Mouse (Mus musculus): ENCODE data around the gene Gm156. TPM values are rescaled to one million over a fixed set of nuclear protein-coding genes. Genes with fewer than 3 reads are reported as not detected.

Gene Gm156
- polyA plus RNA-seq (2017; shearing (Covaris generic)): not detected

GRCm38 (mm10) chr6:129784170-129784569 is at the start of gene Gm156:
Gene Gm156 (minus strand): TSS chr6:129784270.

GRCm38 (mm10) chr6:129740069-129740721 is 43.9 kb downstream of the Gm156 start, which contains the start of gene Klri2:
Gene Klri2 (minus strand): TSS chr6:129740484.

GRCm38 (mm10) chr6:129717032-129717431 is 67.0 kb downstream of the Gm156 start, which contains the start of gene Klri1:
Gene Klri1 (minus strand): TSS chr6:129717132.

Other genes starting within 250 kb of the Gm156 start
- gene Klre1, start 206.4 kb downstream of the Gm156 start, polyA plus RNA-seq (2017; shearing (Covaris generic)): not detected
- 1.9 TPM for gene Klrd1, start 192.5 kb downstream of the Gm156 start, polyA plus RNA-seq (2017; shearing (Covaris generic))
- gene Klrk1, start 160.4 kb downstream of the Gm156 start, polyA plus RNA-seq (2017; shearing (Covaris generic)): 0.49 TPM
- not detected for gene Klrc3, start 140.9 kb downstream of the Gm156 start, polyA plus RNA-seq (2017; shearing (Covaris generic))
- gene Klrc2, start 123.6 kb downstream of the Gm156 start, polyA plus RNA-seq (2017; shearing (Covaris generic)): 0.06 TPM
- not detected for gene Klrc1, start 105.3 kb downstream of the Gm156 start, polyA plus RNA-seq (2017; shearing (Covaris generic))
- not detected for gene Klri1, start 67.1 kb downstream of the Gm156 start, polyA plus RNA-seq (2017; shearing (Covaris generic))
- 0.05 TPM for gene Klri2, start 43.8 kb downstream of the Gm156 start, polyA plus RNA-seq (2017; shearing (Covaris generic))
- gene Gm17631, start 78.4 kb upstream of the Gm156 start, polyA plus RNA-seq (2017; shearing (Covaris generic)): not detected
- gene Klra17, start 92.4 kb upstream of the Gm156 start, polyA plus RNA-seq (2017; shearing (Covaris generic)): not detected
- gene Klra5, start 133.4 kb upstream of the Gm156 start, polyA plus RNA-seq (2017; shearing (Covaris generic)): not detected
- not detected for gene Klra6, start 242.7 kb upstream of the Gm156 start, polyA plus RNA-seq (2017; shearing (Covaris generic))

All from CD4-positive, CD25-positive, alpha-beta regulatory T cell (primary cell).